Mouse (Mus musculus): ENCODE data around the gene Sept6.

Gene Sept6

DNA sequence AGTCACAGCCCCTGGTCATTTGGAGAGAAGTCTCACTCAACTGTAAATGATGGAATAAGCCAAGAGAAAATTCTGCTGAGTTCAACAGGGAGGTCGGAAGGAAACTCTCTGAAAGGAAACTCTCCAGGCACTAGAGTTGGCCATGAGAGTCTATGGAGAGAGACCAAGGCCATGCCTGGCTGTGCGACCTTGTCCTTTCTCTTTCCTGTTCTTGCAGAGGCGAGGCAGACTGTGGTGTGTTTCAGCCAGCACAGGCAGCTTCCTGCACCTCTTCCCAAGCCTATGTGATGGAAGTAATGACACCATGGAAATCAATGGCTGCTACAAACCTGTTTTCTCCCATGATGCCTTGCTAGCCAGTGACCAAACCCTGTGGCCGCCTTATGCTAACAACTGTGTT is 20.4 kb downstream of the Sept6 start:
- no peak for DNase-seq (ENCODE audit: low read depth in 2 of 2, low spot score in 2 of 2)

DNA sequence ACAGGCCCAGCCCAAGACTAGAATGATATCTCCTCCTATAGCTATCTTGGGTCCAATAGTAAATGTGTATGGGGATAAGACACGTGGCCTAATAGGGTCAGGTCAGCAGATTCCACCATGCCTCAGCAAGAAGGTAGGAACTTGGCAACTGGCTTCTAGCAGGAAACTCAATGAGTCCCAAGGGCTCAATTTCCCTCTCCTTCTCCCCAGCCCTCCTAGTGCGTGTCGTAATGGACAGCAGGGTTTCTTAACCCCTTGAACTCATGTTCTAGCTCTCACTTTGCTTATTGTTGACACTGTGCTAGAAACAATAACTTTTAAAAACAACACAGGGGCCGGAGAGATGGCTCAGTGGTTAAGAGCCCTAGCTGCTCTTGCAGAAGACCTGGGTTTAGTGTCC is 22.1 kb downstream of the Sept6 start:
- DNase-seq (ENCODE audit: low read depth in 2 of 2, low spot score in 2 of 2), result no peak

DNA sequence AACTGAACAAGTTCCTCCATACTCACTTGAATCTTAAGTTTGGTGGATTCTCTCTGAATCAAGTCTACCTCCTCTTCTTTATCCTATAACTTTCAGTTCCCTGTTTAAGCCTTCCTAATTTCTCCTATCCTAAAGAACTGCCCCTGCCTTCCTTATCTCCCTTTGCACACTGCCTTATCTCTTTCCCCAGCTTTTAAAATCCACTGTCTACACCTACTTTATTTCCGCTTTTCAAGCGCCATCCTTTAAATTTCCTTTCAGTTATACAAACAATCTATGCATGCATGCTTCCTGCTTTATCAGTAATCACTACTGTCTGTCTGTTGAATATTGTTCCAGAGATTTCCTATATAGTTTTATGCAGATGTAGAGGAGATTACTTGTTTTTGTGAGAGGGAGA is 34.9 kb downstream of the Sept6 start:
- DNase-seq (ENCODE audit: low read depth in 2 of 2, low spot score in 2 of 2), result no peak

DNA sequence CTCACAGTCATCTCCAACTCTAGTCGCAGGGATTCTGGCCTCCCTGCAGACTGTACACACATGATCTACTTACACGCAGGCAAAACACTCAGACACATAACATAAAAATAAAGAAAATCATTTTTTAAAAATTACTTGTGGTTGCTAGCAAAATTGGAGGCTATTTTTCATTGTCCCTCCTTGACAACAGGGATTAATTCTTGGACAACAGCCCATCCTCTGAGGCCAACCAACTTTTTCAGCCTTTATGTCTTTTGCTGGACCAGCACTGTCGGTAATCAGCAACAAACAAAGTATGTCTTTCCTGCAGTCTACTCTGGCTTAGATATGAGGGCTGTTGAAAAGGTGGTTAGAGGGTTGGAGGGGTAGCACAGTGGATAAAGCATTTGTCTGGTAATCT is 50.5 kb downstream of the Sept6 start:
- no peak for DNase-seq (ENCODE audit: low read depth in 2 of 2, low spot score in 2 of 2)

DNA sequence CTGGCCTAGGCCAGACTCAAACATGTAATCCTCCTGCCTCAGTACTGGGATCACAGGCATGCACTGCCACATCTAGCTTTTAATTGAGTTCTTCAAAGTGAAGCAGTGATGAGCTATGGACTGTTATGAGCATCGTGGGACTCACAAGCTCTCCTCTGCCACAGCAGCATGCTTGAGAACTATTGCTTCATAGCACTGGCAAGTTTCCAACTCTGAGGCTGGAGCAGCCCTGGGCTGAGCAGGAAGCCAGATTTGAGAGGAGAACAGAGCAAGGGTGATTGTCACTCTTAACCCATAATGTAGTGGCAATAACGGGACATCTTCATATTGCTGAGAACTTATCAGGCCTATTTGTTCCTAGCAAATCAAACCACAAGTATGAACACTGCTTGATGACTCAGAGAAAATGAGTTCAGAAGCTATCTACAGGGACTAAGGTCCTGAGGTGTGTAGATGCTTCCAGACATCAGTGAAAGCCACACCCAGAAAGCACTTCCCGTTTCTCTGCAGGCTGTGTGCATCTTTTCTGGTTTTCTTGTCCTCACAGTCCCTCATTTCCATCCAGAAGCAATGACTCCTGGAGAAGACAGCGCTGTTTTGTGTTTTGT is 51.7 kb downstream of the Sept6 start:
- no peak for DNase-seq (ENCODE audit: low read depth in 2 of 2, low spot score in 2 of 2)

DNA sequence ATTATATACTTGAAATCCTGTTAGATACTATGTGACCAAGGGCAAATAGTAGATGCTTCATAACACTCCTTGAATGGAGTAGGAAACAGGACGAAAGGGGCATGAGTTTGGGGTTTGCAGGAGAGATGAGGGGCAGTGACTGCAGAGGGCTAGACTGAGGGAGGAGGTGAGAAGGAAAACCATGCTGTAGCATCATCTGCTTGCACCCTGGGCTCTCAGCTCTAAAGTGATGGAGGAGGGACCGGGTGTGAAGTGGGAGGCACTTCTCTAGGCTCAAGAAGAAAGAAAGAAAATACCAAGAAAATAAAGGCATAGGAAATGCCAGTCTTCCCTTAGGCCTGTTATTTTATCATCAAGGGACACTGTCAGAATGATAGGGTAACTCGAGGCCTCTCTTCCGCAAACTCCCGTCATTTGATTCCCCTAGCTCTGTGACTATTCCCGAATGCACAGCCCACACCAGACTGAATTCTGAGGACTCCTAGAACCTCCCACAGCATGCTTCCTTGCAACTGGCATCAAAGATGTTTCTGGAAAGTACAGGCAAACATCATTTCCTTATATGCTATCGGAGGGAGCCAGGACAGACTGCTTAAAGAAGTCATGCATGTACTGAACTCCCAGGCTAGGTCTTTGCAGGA is 56.1 kb downstream of the Sept6 start:
- DNase-seq (ENCODE audit: low read depth in 2 of 2, low spot score in 2 of 2), result no peak

DNA sequence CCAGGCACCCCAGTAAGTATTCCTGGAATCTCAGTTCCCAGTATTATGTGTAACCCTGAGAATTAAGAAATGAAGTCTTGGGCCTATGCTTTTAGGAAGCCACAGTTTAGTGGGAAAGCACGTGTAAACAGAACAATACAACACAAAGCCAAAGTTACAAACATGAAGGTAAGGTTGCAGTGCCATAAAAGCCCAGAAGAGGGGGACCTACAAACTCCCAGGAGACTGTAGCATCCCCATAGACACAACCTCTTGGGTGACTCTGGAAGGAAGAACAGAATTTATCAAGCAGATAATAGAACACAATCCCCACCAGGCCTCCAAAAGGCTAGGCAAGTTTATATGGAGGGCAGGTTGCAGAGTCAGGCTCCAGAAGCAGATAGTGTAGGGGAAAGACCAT is 61.0 kb downstream of the Sept6 start:
- peak in 1 of 2 experiments; percentile 12 for DNase-seq (ENCODE audit: low read depth in 2 of 2, low spot score in 2 of 2)

DNA sequence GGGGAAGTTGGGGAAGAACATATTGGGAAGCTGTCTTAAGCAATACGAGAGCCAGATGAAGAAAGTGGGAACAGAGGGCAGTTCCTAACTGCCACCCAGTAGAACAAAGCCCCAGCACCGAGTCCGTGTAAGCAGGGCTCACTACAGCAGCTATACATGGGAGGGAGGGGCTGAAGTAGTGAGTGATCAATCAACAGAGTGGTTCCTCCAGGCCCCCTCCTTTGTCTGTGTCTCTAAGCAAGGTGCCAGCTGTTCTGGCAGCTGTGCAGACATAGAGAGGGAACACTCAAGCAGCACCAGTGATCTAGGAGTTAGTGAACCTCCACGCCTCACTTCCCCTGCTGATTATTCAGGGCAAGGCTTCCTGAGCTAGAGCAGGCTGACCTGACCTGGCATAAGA is 61.9 kb downstream of the Sept6 start:
- no peak for DNase-seq (ENCODE audit: low read depth in 2 of 2, low spot score in 2 of 2)

DNA sequence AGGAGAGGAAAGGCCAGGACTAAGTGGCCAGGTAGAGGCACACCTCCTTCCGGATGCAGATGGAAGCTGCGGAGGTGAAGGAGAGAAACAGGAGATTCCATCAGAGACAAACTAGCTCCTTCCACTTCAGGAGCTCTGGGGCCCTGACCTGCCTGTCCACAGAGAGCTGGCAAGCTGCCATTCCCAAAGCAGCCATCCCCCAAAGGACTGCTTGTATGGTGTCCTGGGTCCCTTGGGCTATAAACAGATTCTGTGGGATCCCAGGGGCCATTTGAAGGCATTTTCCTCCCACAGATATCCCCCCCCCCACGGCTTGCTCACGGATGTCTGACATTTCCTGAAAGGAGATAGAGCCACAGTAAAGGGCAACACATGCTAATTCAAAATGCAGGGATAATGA is 62.8 kb downstream of the Sept6 start:
- DNase-seq (ENCODE audit: low read depth in 2 of 2, low spot score in 2 of 2), result no peak

DNA sequence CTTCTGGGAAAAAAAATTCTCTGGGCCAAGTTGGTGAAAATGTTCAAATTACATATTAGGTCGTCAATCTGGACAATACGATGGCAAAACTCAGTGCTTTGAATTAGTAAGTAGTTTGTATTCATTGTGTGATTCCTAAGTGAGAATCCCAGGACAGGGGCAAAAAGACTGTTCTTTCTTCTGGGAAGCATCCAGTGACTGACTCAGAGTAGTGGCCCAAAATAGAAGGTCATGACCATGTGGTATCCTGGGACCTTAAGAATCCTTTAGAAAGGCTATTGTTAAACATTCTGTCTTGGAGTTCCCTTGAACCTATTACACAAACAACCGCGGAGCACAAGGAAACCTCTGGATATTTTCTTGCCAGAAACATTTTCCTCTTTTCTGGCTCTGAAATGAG is 70.2 kb downstream of the Sept6 start:
- no peak for DNase-seq (ENCODE audit: low read depth in 2 of 2, low spot score in 2 of 2)

DNA sequence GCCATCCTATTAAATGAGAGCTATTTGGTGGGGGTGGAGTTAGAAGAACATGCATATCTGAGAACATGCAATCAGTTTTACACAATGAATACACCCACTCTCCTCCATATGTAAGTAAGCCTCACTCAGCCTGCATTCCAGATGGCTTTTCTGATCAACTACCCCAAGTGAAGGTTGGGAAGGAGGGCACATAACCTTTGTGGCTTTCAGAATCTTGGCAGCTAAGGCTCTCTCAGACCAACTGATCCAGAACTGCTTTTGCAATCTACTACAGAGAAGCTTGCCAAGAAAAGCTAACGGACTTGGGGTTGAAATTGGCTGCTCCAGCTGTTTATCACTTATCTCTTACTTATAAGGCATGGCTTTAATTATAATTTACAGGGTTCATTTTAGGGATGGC is 73.8 kb downstream of the Sept6 start:
- no peak for DNase-seq (ENCODE audit: low read depth in 2 of 2, low spot score in 2 of 2)

DNA sequence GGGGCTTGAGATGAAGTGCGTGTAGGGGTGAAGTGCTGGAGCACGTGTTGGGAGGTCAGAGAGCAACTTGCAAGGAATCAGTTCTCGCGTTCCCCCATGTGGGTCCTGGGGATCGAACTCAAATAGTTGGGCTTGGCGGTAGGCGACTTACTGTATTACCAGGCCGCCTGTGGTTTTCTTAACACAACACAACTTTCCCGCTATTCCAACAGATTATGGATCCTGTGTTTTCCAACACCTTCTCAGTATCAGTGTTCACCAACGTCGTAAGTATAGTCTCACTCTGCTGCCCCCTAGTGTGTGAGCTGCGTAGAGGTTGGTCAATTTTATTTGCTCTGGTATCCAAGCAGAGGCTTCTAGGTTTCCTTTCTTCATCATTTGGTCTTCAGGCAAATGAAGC is 80.3 kb downstream of the Sept6 start:
- DNase-seq (ENCODE audit: low read depth in 2 of 2, low spot score in 2 of 2), result peak; percentile 30 to 52

DNA sequence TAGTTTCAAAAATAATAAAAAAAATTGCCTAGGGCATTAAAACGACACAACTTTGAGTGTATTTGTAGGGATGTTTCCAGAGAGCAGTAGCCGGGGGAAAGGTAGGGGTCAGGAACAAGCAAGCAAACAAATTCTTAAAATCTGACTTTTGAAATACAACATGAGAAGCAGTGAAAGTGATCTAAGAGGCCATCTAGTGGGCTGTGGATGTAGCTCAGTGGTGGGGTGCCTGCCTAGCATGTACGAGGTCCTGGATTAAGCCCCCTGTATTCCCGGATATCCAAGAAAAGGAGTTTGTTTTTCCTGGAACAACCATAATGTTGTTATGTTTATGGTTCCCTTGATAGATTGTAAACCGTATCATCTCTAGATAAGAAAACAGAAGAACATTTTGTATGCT is 85.1 kb downstream of the Sept6 start:
- no peak for DNase-seq (ENCODE audit: low read depth in 2 of 2, low spot score in 2 of 2)

DNA sequence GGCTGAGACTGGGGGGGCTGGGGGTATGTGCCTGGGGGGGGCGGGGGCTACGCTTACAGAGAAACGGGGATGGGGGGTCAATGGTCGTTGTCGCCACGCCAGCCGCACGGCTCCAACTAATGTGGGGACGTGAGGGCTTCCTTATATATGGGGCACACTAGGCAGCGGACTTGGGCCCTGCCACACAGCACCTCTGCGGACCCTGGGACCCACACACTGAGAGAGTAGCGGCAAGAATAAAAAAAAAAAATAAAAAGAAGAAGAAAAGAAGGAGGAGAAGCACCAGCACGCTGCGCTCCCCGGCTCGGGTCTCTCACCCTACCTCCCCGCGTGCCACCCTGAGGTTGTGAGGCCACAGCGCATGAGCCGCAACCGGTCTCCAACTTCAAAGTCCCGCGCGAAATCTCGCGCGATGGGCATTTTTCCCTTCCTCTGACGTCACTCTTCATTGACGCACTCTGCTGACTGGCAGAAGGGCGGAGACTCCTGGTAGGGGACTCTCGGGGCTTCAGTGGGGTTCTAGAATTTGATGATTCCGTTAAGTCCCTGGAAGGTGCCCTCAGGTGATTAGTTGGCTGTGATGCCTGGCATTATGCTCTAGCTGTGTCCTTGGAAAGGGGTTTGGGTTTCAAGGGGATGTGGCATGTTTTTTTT is 88.4 kb downstream of the Sept6 start:
- peak; percentile 89 to 90 for DNase-seq (ENCODE audit: low read depth in 2 of 2, low spot score in 2 of 2)

DNA sequence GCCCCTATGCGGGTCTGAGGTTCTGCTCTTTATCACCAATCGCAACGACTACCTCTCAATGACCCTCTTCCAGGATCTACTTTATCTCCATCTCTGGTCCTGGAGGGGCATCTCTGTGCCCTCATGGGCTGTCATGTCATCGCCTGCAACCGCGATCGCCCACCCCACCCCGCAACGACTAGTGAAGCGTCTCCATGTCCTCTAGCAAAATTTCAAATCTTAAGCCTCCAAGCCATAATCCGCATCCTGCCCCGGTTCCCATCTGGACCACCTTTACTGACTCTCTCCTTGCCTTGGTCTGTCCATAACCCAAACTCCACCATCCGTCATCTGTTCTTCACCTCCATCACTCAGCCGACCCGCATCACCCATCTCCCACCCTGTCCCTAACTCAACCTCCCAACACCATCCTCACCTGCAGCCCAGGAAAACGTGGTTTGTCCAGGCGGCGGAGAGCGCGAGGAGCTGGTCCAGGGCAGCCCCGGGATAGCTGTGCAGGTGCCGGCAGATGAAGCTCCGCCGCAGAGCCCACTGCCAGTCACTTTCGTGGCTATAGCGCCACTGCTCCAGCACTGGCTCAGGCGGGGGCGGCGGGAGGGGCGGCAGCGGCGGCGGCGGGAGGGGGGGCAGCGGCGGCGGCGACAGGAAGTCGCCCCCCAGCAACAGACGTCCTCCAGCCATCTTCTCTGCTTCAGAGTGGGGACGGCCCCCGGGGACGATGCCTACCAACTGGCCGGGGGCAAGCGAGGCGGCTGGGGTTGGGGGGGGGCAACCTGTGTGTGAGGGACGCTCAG is 89.1 kb downstream of the Sept6 start, which contains the start of gene Nkrf:
TSS of gene Nkrf (minus strand) at position 579 of the 794 bp plus-strand sequence.
- peak; percentile 11 to 23 for DNase-seq (ENCODE audit: low read depth in 2 of 2, low spot score in 2 of 2)

DNA sequence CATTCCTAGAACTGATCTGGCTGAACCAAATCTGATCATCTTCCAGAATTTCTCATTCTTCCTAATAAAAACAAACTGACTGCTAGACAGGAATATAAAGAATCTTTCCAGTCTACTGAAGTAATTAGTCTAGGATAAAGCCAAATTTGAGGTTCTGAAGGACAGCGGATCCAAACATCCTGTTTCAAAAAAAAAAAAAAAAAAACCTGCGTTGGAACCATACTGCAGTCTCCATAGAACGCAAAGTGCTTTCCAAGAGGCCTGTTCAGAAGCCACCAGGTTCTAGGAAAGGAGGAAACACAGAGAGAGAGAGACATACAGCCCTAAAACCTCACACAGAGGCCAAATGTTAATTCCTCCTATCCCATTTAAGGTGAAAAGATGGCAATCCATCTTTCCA is 89.9 kb downstream of the Sept6 start:
- DNase-seq (ENCODE audit: low read depth in 2 of 2, low spot score in 2 of 2), result no peak

DNA sequence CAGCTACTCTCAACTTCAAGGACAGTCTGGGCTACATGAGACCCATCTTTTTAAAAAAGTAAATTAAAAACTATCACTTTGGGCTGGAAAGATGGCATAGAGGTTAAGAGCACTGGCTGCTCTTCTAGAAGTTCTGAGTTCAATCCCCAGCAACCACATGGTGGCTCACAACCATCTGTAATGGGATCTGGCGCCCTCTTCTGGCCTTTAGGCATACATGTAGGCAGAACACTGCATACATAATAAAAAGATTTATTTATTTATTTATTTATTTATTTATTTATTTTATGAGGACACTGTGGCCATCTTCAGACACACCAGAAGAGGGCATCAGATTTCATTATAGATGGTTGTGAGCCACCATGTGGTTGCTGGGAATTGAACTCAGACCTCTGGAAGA is 92.7 kb downstream of the Sept6 start:
- peak in 1 of 2 experiments; percentile 15 for DNase-seq (ENCODE audit: low read depth in 2 of 2, low spot score in 2 of 2)

DNA sequence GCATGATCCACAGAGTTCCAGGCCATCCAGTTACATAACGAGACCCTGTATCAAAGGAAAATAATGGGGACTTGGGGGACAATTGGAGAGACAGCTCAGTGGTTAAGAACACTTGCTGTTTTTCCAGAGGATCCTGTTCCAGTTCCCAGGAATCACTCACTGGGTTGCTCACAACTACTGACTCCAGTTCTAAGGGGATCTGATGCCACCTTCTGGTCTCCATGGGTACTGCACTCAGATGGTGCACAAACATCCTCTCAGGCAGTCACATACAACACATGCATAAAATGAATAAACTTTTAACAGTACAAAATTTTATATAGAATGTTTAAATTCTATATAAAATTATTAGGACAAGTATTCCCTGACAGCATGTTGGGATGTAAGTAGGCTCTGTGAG is 106.9 kb downstream of the Sept6 start:
- DNase-seq (ENCODE audit: low read depth in 2 of 2, low spot score in 2 of 2), result peak in 1 of 2 experiments; percentile 36

DNA sequence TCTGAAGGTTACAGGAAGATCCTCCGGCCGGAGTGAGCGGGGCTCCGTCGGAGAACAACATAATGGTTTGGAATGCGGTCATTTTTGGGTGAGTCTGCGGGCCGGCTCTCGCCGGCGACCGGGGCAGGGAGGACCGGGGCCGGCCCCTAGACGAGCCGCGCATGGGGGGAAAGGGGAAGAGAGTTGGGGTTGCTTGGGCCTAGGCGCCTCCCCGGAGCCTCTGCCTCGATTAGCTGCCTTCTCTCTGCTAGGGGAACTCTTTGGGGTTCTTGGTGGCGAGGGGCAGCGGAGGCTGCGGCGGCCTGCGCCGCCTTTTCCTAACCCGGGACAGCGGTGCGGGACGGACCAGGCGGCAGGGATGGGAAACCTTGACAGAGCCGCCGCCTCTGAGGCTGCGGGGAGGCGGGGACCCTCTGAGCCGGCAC is 116.9 kb downstream of the Sept6 start:
- peak in 1 of 2 experiments; percentile 2 for DNase-seq (ENCODE audit: low read depth in 2 of 2, low spot score in 2 of 2)

DNA sequence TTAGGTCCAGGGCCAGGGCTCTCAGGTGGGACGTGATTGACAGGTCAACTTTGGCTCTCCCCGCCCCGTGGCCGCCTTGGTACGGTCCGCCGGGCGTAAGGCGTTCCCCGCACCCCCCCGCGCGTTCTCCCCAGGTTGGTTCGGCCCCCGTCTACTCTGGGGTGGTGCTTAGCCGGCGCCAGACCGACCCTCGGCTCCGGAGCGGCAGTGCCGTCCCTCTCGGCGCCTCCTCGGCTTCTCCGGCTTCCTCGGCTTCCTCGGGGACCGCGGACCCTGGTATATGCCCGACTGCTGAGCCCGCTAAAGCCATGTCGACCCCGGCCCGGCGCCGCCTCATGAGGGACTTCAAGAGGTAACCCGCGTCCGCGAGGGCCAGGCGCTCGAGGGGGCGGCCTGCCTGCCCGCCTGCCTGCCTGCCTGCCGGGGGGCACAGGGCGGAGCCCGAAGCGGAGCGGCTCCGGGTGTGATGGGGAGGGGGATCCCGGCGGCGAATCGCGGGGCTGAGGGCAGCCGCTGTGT is 117.4 kb downstream of the Sept6 start:
- DNase-seq (ENCODE audit: low read depth in 2 of 2, low spot score in 2 of 2), result peak; percentile 80 to 84

DNA sequence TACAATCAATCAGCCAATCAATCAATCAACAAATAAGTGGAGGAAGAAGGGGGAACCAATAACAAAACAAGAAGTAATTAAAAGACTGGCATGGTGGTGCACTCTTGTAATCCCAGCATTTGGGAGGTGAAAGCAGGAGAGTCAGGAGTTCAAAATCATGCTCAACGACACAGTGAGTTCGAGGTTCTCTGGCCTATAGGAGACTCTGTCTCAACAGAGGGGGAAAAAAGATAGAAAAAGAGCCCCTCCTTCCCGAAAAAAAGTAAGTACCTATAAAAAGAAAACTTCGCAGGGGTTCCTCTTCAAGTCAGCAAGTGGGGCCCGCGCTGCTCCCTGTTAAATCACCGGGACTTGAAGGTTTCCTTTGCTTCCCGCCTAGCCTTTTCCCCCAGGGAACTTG is 117.8 kb downstream of the Sept6 start, which contains the start of the genes Ube2a and C330007P06Rik:
TSS of gene Ube2a (plus strand) at position 136 of the 400 bp plus-strand sequence.
TSS of gene C330007P06Rik (minus strand) at position 347 of the 400 bp plus-strand sequence.
- DNase-seq (ENCODE audit: low read depth in 2 of 2, low spot score in 2 of 2), result no peak
